Mouse (Mus musculus) liver, embryonic 14.5 days (tissue): ENCODE measurements around the gene Pml. TPM values are rescaled to one million over a fixed set of nuclear protein-coding genes. Genes with fewer than 3 reads are reported as not detected.

Source experiments
- ATAC-seq: fragments of 200-750 bp; cut with Nextera tagmentation; 2 replicates; pipeline ENCODE4 v1.8.0; 2017; ENCODE audit warnings: moderate number of reproducible peaks, mild to moderate bottlenecking, moderate library complexity; ENCODE audit not compliant: insufficient read depth
- DNase-seq, 3 experiments: peaks; one replicate each; pipeline ENCODE4 v3.0.0-alpha.2; 2012 to 2013; ENCODE audit warnings: low read depth in 3 of 3, low spot score in 3 of 3
- H3K27ac ChIP-seq: fragments of 300-500 bp; sonication (generic); 2 replicates; pipeline ENCODE4 v1.5.1; 2014; ENCODE audit warnings: moderate library complexity, mild to moderate bottlenecking, control low read depth, inconsistent platforms
- H3K27me3 ChIP-seq: fragments of 300-500 bp; sonication (generic); 2 replicates; pipeline ENCODE4 v1.6.1; 2014; ENCODE audit warnings: mild to moderate bottlenecking, low read length, moderate library complexity; ENCODE audit not compliant: control insufficient read depth, insufficient read depth
- H3K36me3 ChIP-seq: fragments of 300-500 bp; sonication (generic); replicated peaks from 2 replicates; pipeline ENCODE4 v1.6.1; 2014; ENCODE audit warnings: low read depth; ENCODE audit not compliant: control insufficient read depth, insufficient read depth
- H3K4me1 ChIP-seq, 2 experiments: fragments of 200-500 bp in 1 of 2; fragments of 300-500 bp in 1 of 2; sonication (generic) in 1 of 2; replicated peaks; 2 replicates each; pipeline ENCODE4 v1.6.1; 2012 to 2014; ENCODE audit warnings: antibody characterized with exemption in 1 of 2, inconsistent platforms in 1 of 2, low read length in 1 of 2; ENCODE audit not compliant: control insufficient read depth in 2 of 2, insufficient read depth in 2 of 2
- H3K4me2 ChIP-seq: fragments of 300-500 bp; sonication (generic); 2 replicates; pipeline ENCODE4 v1.6.1; 2014; ENCODE audit warnings: low read depth, mild to moderate bottlenecking, control low read depth, moderate library complexity
- H3K4me3 ChIP-seq, 2 experiments: fragments of 200-500 bp in 1 of 2; fragments of 300-500 bp in 1 of 2; sonication (generic) in 1 of 2; 2 replicates each; pipeline ENCODE4 v1.5.1; 2012 to 2014; ENCODE audit warnings: low read depth in 2 of 2, low read length in 2 of 2, mild to moderate bottlenecking in 2 of 2, control low read depth in 1 of 2, inconsistent platforms in 1 of 2, moderate library complexity in 1 of 2; ENCODE audit not compliant: insufficient read depth in 1 of 2
- H3K9ac ChIP-seq: fragments of 300-500 bp; sonication (generic); replicated peaks from 2 replicates; pipeline ENCODE4 v1.6.1; 2014; ENCODE audit warnings: mild to moderate bottlenecking, control low read depth, moderate library complexity
- H3K9me3 ChIP-seq: fragments of 300-500 bp; sonication (generic); 2 replicates; pipeline ENCODE4 v1.6.1; 2016; ENCODE audit warnings: low read length, mixed read lengths; ENCODE audit not compliant: control insufficient read depth
- CTCF ChIP-seq: IDR thresholded peaks from 2 replicates; pipeline ENCODE4 v1.5.1; 2016; ENCODE audit warnings: antibody characterized with exemption, low read depth, control low read depth
- EP300 ChIP-seq: IDR thresholded peaks from 2 replicates; pipeline ENCODE4 v1.6.1; 2016; ENCODE audit warnings: antibody characterized with exemption, low read depth
- WGBS: fragments of 180-500 bp; shearing (Covaris S2); extraction: QIAGEN DNeasy Blood & Tissue Kit; methylation state at CpG from one replicate; pipeline ENCODE4 v1.1.7; 2014; ENCODE audit not compliant: insufficient replicate concordance; 5-methylcytosine and 5-hydroxymethylcytosine counted together
- polyA plus RNA-seq, 2 experiments: library from polyadenylated mRNA; depleted of rRNA in 1 of 2; stranded (reverse) in 1 of 2; unstranded in 1 of 2; fragments of >200 nt; fragmentation: Nextera tagmentation in 1 of 2; extraction: Ambion mirVana in 1 of 2; gene quantifications; 2 replicates each; pipeline versions ENCODE4 v1.2.1 to v1.2.3; 2012 to 2014

The Pml gene
- polyA plus RNA-seq, 2 experiments, result 17.1 to 17.6 TPM

DNA sequence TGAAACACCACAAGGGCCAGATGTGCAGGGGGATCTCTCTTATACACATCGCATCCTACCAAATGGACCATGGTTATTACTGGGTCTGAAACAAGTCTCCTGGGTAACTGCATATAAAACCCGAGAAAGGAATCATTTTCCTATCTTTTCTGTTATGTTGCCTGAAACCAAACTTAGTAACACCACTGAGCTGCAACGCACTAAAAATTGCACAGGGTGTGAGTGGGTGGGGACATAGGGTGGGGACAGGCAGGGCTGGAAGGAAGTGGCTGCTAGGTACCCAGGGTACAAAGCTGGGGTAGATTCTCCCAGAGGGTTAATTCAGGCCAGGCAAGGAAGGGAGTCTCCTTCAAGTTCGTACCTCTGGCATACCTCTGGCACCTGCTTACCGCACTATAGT, 6.9 kb downstream of the Pml start:
- Histone ChIP-seq H3K27ac (no peak overlapping the region), H3K27me3 (no peaks in the 10 kb centered on the region), H3K36me3 (peaks cover 41% of the 10 kb centered on the region), H3K4me3 (no peak overlapping the region), H3K9ac (0 out of 2 replicates have a peak overlapping the region, but pooled peaks have one; percentile 9), H3K4me2 (peak overlapping the region; percentile 25; the same call in 1 of the 2 replicates), H3K9me3 (no peaks in the 10 kb centered on the region), H3K4me1 (peaks cover 29 to 30% of the 10 kb centered on the region in 2 experiments)
- no peak for DNase-seq
- WGBS, result 58% methylated on average over 5 of the region's 5 CpGs
- TF ChIP-seq EP300, result no peak
- ATAC-seq, result no peak

DNA sequence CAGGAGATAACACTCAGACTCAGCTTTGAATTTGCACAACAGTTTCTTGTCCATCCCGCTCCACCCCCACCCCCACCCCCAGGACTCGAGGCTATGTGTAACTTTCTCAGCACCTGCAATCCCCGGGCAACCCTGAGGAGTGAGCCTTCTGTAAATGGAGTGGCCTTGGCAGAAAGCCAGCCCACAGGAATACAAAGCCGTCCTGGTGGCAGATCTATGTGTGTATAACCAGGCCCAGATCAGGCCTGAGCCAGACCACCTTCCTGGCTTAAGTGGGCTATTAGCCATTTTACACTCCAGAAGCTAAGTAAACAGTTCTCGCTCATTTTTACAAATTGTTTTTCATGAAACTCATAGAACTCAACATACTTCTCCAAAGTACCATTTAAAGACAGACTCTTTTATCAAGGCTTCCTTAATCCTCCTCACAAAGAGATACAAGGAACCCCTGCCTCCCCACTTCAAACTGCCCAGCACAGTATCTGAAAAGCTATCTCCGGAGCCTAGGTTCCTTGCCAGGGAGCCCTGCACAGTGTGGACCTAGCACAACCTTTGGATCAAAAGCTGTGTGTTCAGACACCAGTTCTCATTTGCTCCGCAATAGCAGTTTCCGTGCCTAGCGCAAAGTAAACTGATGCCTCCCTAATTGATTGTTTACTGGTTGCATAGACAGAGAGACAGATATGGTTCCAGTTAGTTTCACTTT, 7.7 kb downstream of the Pml start:
- Histone ChIP-seq H3K36me3 (peaks cover 45% of the 10 kb centered on the region), H3K27ac (no peak overlapping the region), H3K4me3 (no peak overlapping the region), H3K4me1 (peaks cover 28 to 29% of the 10 kb centered on the region in 2 experiments), H3K9ac (no peak overlapping the region), H3K9me3 (no peaks in the 10 kb centered on the region), H3K27me3 (no peaks in the 10 kb centered on the region), H3K4me2 (no peak overlapping the region)
- ATAC-seq (no peak), DNase-seq (no peak)
- no peak for TF ChIP-seq EP300
- TF ChIP-seq CTCF, result no peak
- 68% methylated on average over 9 of the region's 9 CpGs for WGBS

DNA sequence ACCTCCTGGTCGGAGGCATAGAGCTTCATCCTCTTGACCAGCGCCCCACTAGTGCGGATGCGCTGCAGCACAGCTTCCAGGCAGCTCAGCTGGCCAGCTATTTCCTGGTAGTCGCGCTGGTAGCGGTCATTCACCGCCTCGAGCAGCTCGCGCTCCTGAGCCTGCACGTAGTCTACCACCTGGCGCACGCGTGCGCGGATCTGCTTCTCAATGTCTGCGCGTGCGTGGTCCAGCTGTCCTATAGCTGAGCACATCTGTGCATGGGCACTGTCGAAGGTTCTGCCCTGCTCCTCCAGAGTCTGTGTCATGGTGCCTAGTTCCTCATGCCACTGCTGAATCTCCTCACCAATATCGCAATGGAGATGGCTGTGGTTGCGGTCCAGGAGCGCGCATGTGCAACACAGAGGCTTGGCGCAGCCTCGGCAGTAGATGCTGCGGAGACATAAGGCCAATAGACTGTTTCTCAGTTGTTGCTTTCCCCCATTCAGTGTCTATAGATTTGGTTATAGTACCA, 15.0 kb downstream of the Pml start:
- WGBS, result 93% methylated on average over 28 of the region's 28 CpGs
- Histone ChIP-seq H3K36me3 (peaks cover 66% of the 10 kb centered on the region), H3K4me2 (no peak overlapping the region), H3K27ac (no peak overlapping the region), H3K9ac (no peak overlapping the region), H3K27me3 (no peaks in the 10 kb centered on the region), H3K4me1 (no peaks in the 10 kb centered on the region; a peak in 1 of 4 replicates), H3K4me3 (no peak overlapping the region), H3K9me3 (no peaks in the 10 kb centered on the region)
- TF ChIP-seq CTCF (no peak), EP300 (no peak)
- no peak for DNase-seq
- no peak for ATAC-seq

DNA sequence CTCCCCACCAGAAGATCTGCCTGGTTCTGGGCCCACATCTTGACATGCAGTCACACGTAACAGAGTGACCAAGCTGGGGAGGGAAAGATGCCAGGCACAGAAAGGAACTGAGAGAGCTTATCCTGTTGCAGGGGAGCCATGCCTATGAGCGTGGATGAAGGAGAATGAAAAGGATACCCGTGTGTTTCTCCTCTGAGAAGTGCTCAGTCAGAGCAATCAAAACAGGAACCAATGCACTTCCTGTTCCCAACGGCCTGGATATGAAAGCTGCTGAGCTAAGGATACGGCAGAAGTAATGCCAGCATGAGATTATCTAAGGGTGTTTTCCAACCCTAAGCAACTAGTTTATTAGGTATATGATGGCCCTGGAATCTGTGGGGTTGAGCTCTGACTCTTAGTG, 17.2 kb downstream of the Pml start:
- Histone ChIP-seq H3K27ac (no peak overlapping the region), H3K4me2 (no peak overlapping the region), H3K4me3 (no peak overlapping the region), H3K4me1 (no peaks in the 10 kb centered on the region; a peak in 1 of 4 replicates), H3K9me3 (no peaks in the 10 kb centered on the region), H3K27me3 (no peaks in the 10 kb centered on the region), H3K9ac (no peak overlapping the region), H3K36me3 (peaks cover 78% of the 10 kb centered on the region)
- WGBS, result 34% methylated on average over 5 of the region's 5 CpGs
- no peak for DNase-seq
- ATAC-seq, result no peak
- no peak for TF ChIP-seq EP300
- TF ChIP-seq CTCF, result no peak

DNA sequence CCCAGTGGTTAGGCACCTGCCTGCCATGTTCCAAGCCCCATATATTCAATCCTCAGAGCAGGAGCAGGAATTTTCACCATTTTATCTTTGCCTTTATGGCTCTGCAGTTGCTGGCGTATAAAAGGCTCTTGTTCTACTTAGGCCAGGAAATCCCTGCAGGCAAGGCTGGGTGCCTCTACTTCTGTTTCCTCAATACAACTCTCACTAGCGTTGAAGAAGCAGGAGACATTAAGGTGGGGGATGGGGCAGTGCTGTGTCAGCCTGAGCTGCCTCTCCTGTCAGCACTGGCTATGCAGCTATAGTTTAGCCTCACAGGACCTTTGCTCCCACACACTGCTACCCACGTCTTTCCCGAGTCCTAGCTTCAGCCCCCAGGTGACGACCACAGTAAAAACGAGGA, 17.8 kb downstream of the Pml start:
- peaks cover 78% of the 10 kb centered on the region for H3K36me3 ChIP-seq
- ATAC-seq, result no peak

More for the DNA sequence above, 17.8 kb downstream of the Pml start:
- no peak overlapping the region for H3K27ac ChIP-seq
- TF ChIP-seq CTCF (no peak), EP300 (no peak)
- no peaks in the 10 kb centered on the region for H3K27me3 ChIP-seq
- no peak overlapping the region for H3K4me2 ChIP-seq
- no peaks in the 10 kb centered on the region; a peak in 1 of 4 replicates for H3K4me1 ChIP-seq
- no peak overlapping the region for H3K9ac ChIP-seq
- 60% methylated on average over 6 of the region's 6 CpGs for WGBS
- H3K4me3 ChIP-seq, result no peak overlapping the region
- H3K9me3 ChIP-seq, result no peaks in the 10 kb centered on the region
- DNase-seq, result no peak
